Comparison of ENCODE assay signal across 8 mouse cellular contexts in the genomic region with DNA sequence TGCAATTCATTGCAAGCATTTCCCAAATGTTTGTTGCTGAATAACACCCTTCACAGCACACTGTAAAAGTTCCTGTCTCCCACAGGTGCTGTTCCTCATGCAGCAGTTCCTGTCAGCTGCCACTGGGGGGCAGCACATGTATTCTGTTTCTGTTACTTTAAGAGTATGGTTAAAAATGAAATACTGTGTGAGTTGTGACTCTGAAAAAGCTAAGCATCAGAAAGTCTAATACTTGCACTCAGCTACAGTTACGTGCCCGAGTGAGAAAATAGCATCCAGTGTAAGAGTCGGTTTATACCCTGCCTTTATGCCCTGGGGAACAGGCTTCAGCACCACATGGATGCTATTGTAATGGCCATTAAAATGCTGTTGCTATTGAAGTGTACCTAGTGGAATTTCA. TPM values are rescaled to one million over a fixed set of nuclear protein-coding genes. Genes with fewer than 3 reads are reported as not detected.
DNase-seq lines count a peak whose midpoint lies in the region; ATAC-seq and TF ChIP-seq lines count a peak whose summit lies in the region.

No protein-coding gene starts in this region.

- H3K4me2 ChIP-seq in heart, postnatal 0 days (ENCODE audit: low read depth, low read length) = no peak overlapping the region

- TF ChIP-seq CTCF in heart, postnatal 0 days (IDR thresholded peaks at IDR 0.05; ENCODE audit: low read depth) = peak; percentile 74

- H3K36me3 ChIP-seq in heart, postnatal 0 days (replicated peaks; ENCODE audit: control insufficient read depth, insufficient read depth, low read length) = no peaks in the 10 kb centered on the region
- no peaks in the 10 kb centered on the region for H3K36me3 ChIP-seq in forebrain, embryonic 10.5 days (replicated peaks)
- no peaks in the 10 kb centered on the region for H3K36me3 ChIP-seq in midbrain, embryonic 10.5 days

- no peak for TF ChIP-seq EP300 in heart, postnatal 0 days (IDR thresholded peaks at IDR 0.05; ENCODE audit: low read depth)

- no peaks in the 10 kb centered on the region for H3K27me3 ChIP-seq in heart, postnatal 0 days (ENCODE audit: control insufficient read depth, insufficient read depth, low read length)
- H3K27me3 ChIP-seq in forebrain, embryonic 10.5 days (ENCODE audit: poor library complexity, severe bottlenecking) = no peaks in the 10 kb centered on the region
- H3K27me3 ChIP-seq in midbrain, embryonic 10.5 days (ENCODE audit: low read depth, poor library complexity, severe bottlenecking) = no peaks in the 10 kb centered on the region

- no peaks in the 10 kb centered on the region for H3K4me1 ChIP-seq in heart, postnatal 0 days (ENCODE audit: control insufficient read depth, insufficient read depth)
- H3K4me1 ChIP-seq in forebrain, embryonic 10.5 days = no peaks in the 10 kb centered on the region
- H3K4me1 ChIP-seq in midbrain, embryonic 10.5 days = no peaks in the 10 kb centered on the region

- no peak for ATAC-seq in heart, postnatal 0 days (ENCODE audit: insufficient read depth, low read depth)

- H3K4me3 ChIP-seq in heart, postnatal 0 days (ENCODE audit: low read depth, low read length) = no peak overlapping the region
- no peak overlapping the region for H3K4me3 ChIP-seq in forebrain, embryonic 10.5 days
- H3K4me3 ChIP-seq in midbrain, embryonic 10.5 days = no peak overlapping the region

- DNase-seq in heart, postnatal 0 days (ENCODE audit: low spot score) = no peak
- no peak for DNase-seq in heart, adult 11 months
- DNase-seq in B cell, adult 2 months = peak; percentile 15 to 19
- DNase-seq in c-Kit-positive CD71-negative TER-119-negative erythroid progenitor cells, embryonic 14.5 days (ENCODE audit: low read depth) = peak; percentile 8
- peak; percentile 29 for DNase-seq in forebrain, embryonic 10.5 days (ENCODE audit: extremely low spot score, low spot score)
- peak; percentile 9 to 42 for DNase-seq in layer of hippocampus, adult 8-10 months (ENCODE audit: low spot score in 2 of 2)
- peak; percentile 34 for DNase-seq in midbrain, embryonic 10.5 days (ENCODE audit: low spot score)
- DNase-seq in testis, postnatal 10 days (ENCODE audit: low spot score) = peak; percentile 54

- H3K9ac ChIP-seq in heart, postnatal 0 days (replicated peaks; ENCODE audit: low read depth, low read length) = no peak overlapping the region

- H3K9me3 ChIP-seq in heart, postnatal 0 days (replicated peaks; ENCODE audit: control insufficient read depth, low read length) = no peaks in the 10 kb centered on the region
- H3K9me3 ChIP-seq in forebrain, embryonic 10.5 days = no peaks in the 10 kb centered on the region
- H3K9me3 ChIP-seq in midbrain, embryonic 10.5 days (replicated peaks) = no peaks in the 10 kb centered on the region

- WGBS in heart, postnatal 0 days = 38% methylated on average over 3 of the region's 3 CpGs
- WGBS in forebrain, embryonic 10.5 days = 50% methylated on average over 3 of the region's 3 CpGs
- 41% methylated on average over 3 of the region's 3 CpGs for WGBS in midbrain, embryonic 10.5 days

- no peak overlapping the region for H3K27ac ChIP-seq in heart, postnatal 0 days (ENCODE audit: low read depth)
- no peak overlapping the region for H3K27ac ChIP-seq in forebrain, embryonic 10.5 days
- H3K27ac ChIP-seq in midbrain, embryonic 10.5 days (replicated peaks) = no peak overlapping the region

RNA-seq across cellular contexts. Expression of gene Hcn1, which starts 52.0 kb away (rescaled TPM):
- total RNA-seq in heart, postnatal 0 days (2014; rRNA removed; ENCODE audit: low replicate concordance) = 0.04 and 0.08 TPM in 2 replicates
- polyA plus RNA-seq in heart, postnatal 0 days (2015; fragmentation: Nextera tagmentation; extraction: Ambion mirVana) = 0.07 TPM in 2 replicates
- 0.02 and 0.05 TPM in 2 replicates for polyA plus RNA-seq in forebrain, embryonic 10.5 days (2016; fragmentation: Nextera tagmentation; extraction: Ambion mirVana)
- 10 to 100 TPM; 37.4 to 46.8 (median 41.7) TPM for total RNA-seq in layer of hippocampus, adult 8-10 months (2022)
- polyA plus RNA-seq in midbrain, embryonic 10.5 days (2016; fragmentation: Nextera tagmentation; extraction: Ambion mirVana) = 0.02 TPM in 2 replicates

Comparison
In these comparisons a context has a peak if more than half of its experiments do, and no peak if none do; other contexts are left out.
1. DNase-seq: peak in B cell, adult 2 months (2 of 2), c-Kit-positive CD71-negative TER-119-negative erythroid progenitor cells, embryonic 14.5 days (single experiment), forebrain, embryonic 10.5 days (single experiment), layer of hippocampus, adult 8-10 months (2 of 2), midbrain, embryonic 10.5 days (single experiment) and testis, postnatal 10 days (single experiment); none in heart, postnatal 0 days (single experiment) and heart, adult 11 months (single experiment).